Mouse (Mus musculus): ENCODE results near the gene Tbc1d4.
"Not testable (repeated sequence)": the region's sequence is repeated elsewhere in the genome, so short reads cannot be mapped to it uniquely, and the experiment has no call there.

Tbc1d4 gene

DNA sequence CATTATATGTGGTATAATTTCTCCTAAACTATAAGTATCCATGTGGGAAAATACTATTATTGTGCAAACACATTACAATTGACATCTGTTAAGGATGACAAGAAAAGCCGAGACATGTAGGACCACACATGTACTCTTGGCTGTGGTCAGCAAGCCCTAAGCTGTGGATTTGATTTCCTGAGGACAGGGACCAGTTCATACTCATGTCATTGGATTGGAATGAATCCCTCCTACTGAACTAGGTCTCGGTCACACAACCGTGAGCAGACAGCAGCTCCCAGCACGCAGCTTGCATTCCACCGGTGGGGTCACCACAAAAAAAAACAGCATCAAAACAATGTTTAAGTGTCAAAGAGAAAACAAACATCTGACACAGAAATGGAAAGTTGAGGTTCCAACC is 15.0 kb downstream of the Tbc1d4 start:
- DNase-seq: no peak

DNA sequence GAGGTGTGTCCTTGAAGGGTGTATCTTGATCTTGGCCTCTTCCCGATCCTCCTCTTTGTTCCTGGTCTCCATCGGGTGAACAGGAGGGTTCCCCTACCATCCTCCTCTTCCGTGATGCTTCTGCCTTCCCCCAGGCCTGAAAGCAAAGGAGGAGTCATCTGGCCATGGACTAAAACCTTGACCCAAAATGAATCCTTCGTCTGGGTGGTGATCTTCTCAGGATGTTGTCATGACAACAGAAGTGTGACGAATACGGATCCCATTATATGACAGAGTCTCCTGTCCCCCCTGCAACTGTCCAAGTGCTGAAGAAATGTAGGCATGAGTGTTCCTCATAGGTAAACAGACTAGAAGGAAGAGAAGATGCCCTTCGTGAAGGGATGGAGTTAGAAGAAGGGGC is 15.7 kb downstream of the Tbc1d4 start:
- no peak for DNase-seq

GRCm38 (mm10) chr14:101591101-101591500 is 17.9 kb downstream of the Tbc1d4 start:
- DNase-seq: no peak

DNA sequence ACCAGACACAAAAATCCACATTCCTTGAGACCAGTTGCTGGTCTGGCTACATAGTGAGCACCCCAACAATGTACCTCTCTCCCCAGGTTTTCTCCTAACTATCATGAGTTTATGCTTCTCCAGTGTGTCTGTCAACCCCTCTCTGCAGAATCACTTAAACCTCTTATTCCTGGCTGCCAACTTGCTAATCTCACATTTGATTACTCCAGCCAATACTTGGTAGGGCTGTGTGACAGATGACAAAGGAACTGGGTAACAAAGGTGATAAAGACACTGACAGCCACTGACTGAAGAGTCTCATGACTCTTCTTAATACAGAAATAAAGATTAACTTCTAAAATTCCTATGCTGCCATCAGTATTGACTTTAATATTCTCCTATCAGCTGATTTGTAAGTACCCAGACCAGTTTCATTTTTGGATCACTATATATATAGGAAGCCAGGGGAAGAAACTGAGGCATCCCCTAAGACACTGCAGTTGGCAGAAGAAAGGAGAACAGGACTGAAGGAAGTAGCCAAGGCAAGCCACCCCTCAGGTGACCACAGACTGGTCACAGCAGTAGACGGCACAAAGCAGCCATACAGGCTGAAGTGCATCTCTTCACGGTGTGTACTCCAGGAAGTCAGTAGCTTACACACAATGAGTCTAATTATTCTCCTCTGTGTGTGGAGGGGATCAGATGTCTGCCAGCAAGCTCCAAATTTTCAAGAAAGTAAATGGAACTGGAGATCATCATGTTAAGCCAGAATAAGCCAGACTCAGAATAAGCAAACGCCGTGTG is 20.6 kb downstream of the Tbc1d4 start:
- not testable (repeated sequence) for DNase-seq

DNA sequence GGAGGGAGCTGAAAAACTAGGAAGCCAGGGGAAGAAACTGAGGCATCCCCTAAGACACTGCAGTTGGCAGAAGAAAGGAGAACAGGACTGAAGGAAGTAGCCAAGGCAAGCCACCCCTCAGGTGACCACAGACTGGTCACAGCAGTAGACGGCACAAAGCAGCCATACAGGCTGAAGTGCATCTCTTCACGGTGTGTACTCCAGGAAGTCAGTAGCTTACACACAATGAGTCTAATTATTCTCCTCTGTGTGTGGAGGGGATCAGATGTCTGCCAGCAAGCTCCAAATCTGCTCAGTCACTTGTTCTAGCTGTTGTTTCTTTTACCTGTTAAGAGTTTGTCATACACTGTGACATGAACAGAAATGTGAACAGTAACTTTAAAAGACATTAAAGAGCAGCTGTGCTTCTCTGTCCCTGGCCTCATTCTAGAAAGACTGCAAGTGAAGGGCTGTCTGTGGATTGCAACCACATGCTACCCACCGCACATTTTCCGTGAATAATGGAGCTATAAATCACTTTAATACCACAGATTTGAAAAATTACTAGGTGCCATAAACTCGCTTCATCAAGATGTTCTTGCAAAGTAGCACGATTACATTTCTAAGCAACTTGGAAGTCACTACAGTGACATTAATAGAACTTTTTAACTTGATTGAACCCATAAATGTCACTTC is 21.5 kb downstream of the Tbc1d4 start:
- not testable (repeated sequence) for DNase-seq

- DNase-seq: no peak
Observed at GRCm38 (mm10) chr14:101586096-101586495, 22.9 kb downstream of the Tbc1d4 start.

GRCm38 (mm10) chr14:101575651-101576050 is 33.3 kb downstream of the Tbc1d4 start:
- DNase-seq: no peak

DNA sequence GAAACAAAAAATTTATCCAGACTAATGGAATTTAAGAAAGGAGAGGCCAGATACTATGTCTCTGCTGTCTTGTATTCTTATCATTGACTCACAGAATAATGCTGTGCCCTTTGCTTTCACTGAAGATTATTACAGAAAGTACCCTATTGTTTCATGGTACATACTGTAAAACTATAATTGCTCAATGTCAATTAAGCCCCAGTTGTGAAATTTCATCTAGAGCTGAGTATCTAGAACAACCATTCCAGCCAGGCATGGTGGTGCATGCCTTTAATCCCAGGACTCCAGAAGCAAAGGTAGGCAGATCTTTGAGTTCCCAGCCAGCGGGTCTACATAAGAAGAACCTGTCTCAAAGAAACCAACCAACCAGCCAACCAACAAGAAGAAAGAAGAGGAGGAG is 34.5 kb downstream of the Tbc1d4 start:
- DNase-seq: no peak

DNA sequence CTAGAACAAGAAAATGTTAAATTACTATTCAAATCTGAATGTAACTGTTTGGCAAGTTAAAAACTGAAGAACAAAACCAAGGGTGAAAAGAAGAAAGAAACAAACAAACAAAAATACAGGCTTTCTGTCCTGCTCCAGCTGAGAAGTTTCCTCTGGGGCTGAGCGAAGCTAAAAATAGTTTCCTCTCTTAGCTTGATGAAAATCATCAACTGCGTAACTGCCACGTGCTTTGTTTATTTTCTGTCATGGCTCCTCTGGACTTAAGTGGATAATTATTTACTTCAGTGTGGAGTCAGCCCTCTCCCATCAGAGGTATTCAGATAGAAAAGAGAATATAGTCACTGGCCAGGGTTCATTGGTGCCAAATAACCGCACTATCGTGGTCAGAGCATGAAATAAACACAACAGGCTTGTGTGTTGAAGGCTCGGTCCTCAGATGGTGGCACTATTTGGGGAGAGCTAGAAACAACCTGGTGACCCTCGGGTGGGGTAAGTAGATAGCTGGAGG is 35.8 kb downstream of the Tbc1d4 start:
- no peak for DNase-seq

- DNase-seq: no peak
Observed at GRCm38 (mm10) chr14:101568828-101569227, 40.2 kb downstream of the Tbc1d4 start.

DNA sequence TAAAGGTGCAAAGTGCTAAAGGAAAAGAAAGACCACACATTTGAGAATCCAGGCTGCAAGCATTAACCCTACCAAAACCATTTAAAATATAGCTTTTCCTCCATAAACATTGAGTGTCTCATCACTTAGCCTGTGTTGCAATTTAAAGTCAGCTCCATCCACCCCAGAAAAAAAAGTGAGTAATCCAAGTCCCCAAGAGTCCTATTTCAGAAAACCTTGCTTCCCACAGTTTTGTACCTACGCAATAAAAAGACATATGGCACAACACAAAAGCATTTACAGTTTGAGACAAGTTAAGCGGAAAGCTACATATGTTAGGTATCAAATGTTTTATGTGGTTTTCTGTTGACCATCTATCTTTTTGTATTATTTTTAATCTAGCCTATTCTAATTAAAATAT is 42.3 kb downstream of the Tbc1d4 start:
- no peak for DNase-seq

DNA sequence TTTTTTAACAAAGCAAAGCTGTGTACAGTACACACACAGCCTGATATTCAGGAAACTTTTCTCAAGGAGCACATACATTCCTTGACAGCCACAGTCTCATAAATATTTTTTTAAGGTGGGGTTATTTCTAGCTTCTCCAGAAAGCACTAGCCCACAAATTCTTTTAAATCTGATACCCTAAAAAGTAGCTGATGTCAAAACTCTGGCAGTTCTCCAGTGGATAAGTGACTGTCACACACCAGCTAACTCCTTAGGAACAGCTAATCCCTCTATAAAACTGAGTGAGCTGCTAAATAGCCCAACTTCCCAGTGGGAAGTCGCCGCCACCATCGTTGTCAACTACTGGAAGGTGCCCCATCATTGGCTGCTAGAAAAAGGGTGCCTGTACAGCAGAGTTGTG is 43.3 kb downstream of the Tbc1d4 start:
- no peak for DNase-seq

- DNase-seq: no peak
Observed at GRCm38 (mm10) chr14:101561251-101561701, 47.7 kb downstream of the Tbc1d4 start.

- no peak for DNase-seq
Observed at GRCm38 (mm10) chr14:101559446-101559845, 49.5 kb downstream of the Tbc1d4 start.

DNA sequence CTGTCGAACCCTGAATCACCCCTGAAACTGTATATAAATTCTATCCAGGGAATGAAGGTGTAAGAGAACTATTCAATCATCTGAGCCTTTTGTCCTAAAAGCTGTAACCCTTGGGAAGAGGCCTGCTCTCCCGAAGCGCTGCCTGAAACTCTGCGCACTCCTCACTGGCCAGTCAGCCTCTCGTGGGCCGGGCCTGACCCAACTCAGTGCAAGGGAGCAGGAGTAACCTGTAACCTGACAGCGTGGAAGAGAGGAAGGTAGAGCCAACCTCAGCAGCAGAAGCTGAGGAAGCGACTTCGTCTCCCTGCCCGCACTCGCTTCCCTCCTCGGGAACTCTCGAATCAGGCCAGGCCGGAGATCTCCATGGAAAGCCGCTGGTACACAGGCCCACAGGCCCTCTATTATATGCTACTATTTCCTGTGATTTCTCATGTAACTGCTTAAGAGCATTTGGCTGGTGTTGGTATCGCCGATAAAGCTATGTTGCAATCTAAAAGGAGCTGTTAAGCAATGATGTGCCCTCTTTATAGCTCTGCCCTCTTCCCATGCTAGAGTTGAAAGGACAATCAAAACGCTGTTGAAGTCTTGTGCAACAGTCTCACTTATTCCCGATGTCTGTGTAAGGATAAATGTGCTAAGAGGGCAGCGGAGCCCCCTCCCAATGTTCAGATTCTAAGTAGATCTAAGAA is 60.0 kb downstream of the Tbc1d4 start:
- DNase-seq: peak; percentile 8 to 36

DNA sequence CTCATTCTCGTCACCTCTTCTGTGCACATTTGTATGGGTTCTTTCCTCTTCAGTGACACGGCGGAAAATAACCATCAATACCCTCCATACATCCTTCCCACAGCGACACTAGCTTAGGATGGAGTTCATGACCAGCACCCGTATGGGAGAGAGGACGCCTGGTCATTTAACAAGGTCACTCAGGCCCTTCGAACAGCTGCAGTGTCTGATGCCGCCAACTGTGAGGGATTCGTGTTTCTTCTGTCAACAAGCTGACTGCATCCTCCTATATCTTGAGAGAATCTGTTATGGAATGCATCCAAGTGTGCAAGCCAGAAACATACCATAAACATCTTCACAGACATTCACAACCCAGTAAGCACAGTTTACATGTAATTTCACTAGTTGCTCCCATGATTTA is 67.1 kb downstream of the Tbc1d4 start:
- no peak for DNase-seq

DNA sequence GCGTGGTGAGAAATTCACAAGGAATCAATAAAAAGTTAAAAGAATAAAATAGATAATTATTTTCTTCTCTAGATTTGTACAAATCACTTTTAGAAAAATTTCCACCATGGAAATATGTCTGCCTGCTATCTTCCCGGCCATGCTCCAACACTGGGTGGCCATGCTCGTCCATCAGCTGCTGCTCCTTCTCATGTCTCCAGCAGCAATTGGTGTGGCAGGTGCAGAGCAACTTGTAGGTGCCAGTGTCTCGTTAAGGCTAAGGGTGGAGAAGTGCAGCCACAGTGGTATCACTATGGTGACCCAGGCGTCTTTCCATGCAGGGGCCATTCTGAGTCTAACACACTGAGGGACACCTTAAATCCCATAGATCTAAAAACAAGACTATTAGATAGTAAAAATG is 67.8 kb downstream of the Tbc1d4 start:
- DNase-seq: no peak

DNA sequence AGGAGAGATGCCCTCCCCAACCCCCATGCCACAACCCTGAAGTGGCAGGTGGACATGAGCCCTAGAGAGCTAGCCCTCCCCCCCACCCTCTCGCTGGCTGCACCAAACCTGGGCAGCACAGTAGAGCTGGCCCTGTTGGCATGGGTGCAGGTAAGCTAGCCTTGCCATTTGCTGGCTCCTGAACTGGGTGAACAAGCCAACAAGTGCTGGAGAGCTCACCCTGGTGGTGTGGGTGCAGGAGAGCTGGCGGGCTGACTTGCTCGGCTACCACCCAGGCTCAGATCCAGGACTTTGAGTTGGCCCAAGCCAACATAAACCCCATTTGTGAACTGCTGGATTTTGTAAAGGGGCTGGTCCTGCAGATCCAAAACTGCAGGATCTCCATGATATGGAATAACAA is 68.5 kb downstream of the Tbc1d4 start:
- DNase-seq: no peak

DNA sequence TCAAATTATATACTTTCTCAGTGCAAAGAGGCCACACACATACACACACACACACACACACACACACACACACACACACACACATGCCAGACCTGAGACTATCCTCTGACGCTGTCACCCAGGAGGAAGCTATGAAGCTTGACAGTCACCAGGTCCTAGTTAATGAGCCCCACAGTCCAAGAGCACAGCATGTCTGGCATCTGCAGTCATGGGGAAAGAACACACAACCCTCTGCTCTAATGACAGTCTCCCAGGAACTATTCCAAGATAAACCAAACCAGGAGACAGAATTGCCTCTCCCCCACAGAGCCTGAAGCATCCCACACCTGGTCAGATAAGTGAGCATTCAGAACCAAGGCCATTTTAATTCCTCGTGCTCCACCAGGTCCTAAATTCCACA is 71.1 kb downstream of the Tbc1d4 start:
- DNase-seq: no peak

- no peak for DNase-seq
Observed at GRCm38 (mm10) chr14:101537413-101537812, 71.6 kb downstream of the Tbc1d4 start.

- no peak for DNase-seq
Observed at GRCm38 (mm10) chr14:101532090-101532695, 76.8 kb downstream of the Tbc1d4 start.

- DNase-seq: no peak
Observed at GRCm38 (mm10) chr14:101530455-101530854, 78.5 kb downstream of the Tbc1d4 start.

GRCm38 (mm10) chr14:101529194-101529593 is 79.8 kb downstream of the Tbc1d4 start:
- no peak for DNase-seq

Data from lung, postnatal 4 days (tissue).